Mouse (Mus musculus) stomach, embryonic 16.5 days (tissue): Measurements from ENCODE around the gene Sult2a1. TPM values are rescaled to one million over a fixed set of nuclear protein-coding genes. Genes with fewer than 3 reads are reported as not detected.
"Not testable (repeated sequence)": the region's sequence is repeated elsewhere in the genome, so short reads cannot be mapped to it uniquely, and the experiment has no call there.

ENCODE experiments used
- ATAC-seq: fragments of 200-750 bp; cut with Nextera tagmentation; 2 replicates; pipeline ENCODE4 v1.8.0; 2017; ENCODE audit warnings: moderate number of reproducible peaks, moderate TSS enrichment; ENCODE audit not compliant: insufficient read depth, low FRiP score
- H3K27ac ChIP-seq: fragments of 300-500 bp; sonication (generic); 2 replicates; pipeline ENCODE4 v1.5.1; 2014; ENCODE audit warnings: low read length
- H3K27me3 ChIP-seq: fragments of 300-500 bp; sonication (generic); 2 replicates; pipeline ENCODE4 v1.6.1; 2014; ENCODE audit warnings: low read length, control low read depth, mixed read lengths; ENCODE audit not compliant: control insufficient read depth, insufficient read depth
- H3K36me3 ChIP-seq: fragments of 300-500 bp; sonication (generic); 2 replicates; pipeline ENCODE4 v1.6.1; 2014; ENCODE audit warnings: low read length; ENCODE audit not compliant: control insufficient read depth, insufficient read depth
- H3K4me1 ChIP-seq: fragments of 300-500 bp; sonication (generic); 2 replicates; pipeline ENCODE4 v1.6.1; 2014; ENCODE audit warnings: low read length, control low read depth, mixed read lengths; ENCODE audit not compliant: control insufficient read depth, insufficient read depth
- H3K4me2 ChIP-seq: fragments of 300-500 bp; sonication (generic); 2 replicates; pipeline ENCODE4 v1.6.1; 2014; ENCODE audit warnings: low read depth, low read length, mixed read lengths
- H3K4me3 ChIP-seq: fragments of 300-500 bp; sonication (generic); replicated peaks from 2 replicates; pipeline ENCODE4 v1.5.1; 2014; ENCODE audit warnings: mild to moderate bottlenecking, low read length
- H3K9ac ChIP-seq: fragments of 300-500 bp; sonication (generic); 2 replicates; pipeline ENCODE4 v1.6.1; 2014; ENCODE audit warnings: low read length
- H3K9me3 ChIP-seq: fragments of 300-500 bp; sonication (generic); replicated peaks from 2 replicates; pipeline ENCODE4 v1.6.1; 2016; ENCODE audit warnings: low read length, control low read depth; ENCODE audit not compliant: control insufficient read depth
- WGBS: fragments of 180-500 bp; shearing (Covaris S2); extraction: QIAGEN DNeasy Blood & Tissue Kit; methylation state at CpG from one replicate; pipeline ENCODE4 v1.1.7; 2014; 5-methylcytosine and 5-hydroxymethylcytosine counted together
- polyA plus RNA-seq: library from polyadenylated mRNA; unstranded; fragments of >200 nt; fragmentation: Nextera tagmentation; extraction: Ambion mirVana; gene quantifications from 2 replicates; pipeline ENCODE4 v1.2.1, GENCODE M21; 2015

Sult2a1 gene
- polyA plus RNA-seq = 0.22 TPM in 1 of 2 replicates, not detected in the other

- not testable (repeated sequence) for H3K9ac ChIP-seq, H3K4me1 ChIP-seq, H3K36me3 ChIP-seq, H3K27ac ChIP-seq, H3K4me3 ChIP-seq, ATAC-seq, H3K9me3 ChIP-seq, H3K4me2 ChIP-seq, H3K27me3 ChIP-seq
- 87% methylated on average over 1 of the region's 2 CpGs for WGBS
These were observed at the start of gene Sult2a1 for GRCm38 (mm10) chr7:13837309-13837708. TSS of gene Sult2a1 (minus strand) at chr7:13837409.

GRCm38 (mm10) chr7:13813913-13814312 is 23.3 kb downstream of the Sult2a1 start:
- Histone ChIP-seq H3K9me3 (no peaks in the 10 kb centered on the region), H3K4me1 (no peaks in the 10 kb centered on the region), H3K27ac (no peak overlapping the region), H3K4me3 (no peak overlapping the region), H3K36me3 (no peaks in the 10 kb centered on the region), H3K4me2 (no peak overlapping the region), H3K27me3 (no peaks in the 10 kb centered on the region), H3K9ac (no peak overlapping the region)
- WGBS = 87% methylated on average over 1 of the region's 1 CpGs
- no peak for ATAC-seq

Other genes starting within 250 kb of the Sult2a1 start
- not detected in 2 replicates for gene Sult2a5, start 213.4 kb downstream of the Sult2a1 start, polyA plus RNA-seq
- gene Sult2a2, start 103.9 kb downstream of the Sult2a1 start, polyA plus RNA-seq = 0.25 TPM in 1 of 2 replicates, not detected in the other
- gene Sult2a4, start 152.2 kb upstream of the Sult2a1 start, polyA plus RNA-seq = not detected in 2 replicates